Mouse (Mus musculus): ENCODE results near the gene Lrrc57. TPM values are rescaled to one million over a fixed set of nuclear protein-coding genes. Genes with fewer than 3 reads are reported as not detected.
A peak's percentile ranks its signal among the peaks of the same experiment; 100 is the strongest.

The Lrrc57 gene
- polyA plus RNA-seq, 1 experiment from 2014 or later = 36.1 TPM

- peaks cover 16% of the 10 kb centered on the region for H3K4me1 ChIP-seq (replicated peaks)
- H3K4me2 ChIP-seq = no peak overlapping the region
- no peak overlapping the region for H3K4me3 ChIP-seq
- H3K27me3 ChIP-seq = no peaks in the 10 kb centered on the region
- ATAC-seq (ENCODE audit: low FRiP score) = no peak
- no peaks in the 10 kb centered on the region for H3K9me3 ChIP-seq
- WGBS = 84% methylated on average over 2 of the region's 2 CpGs
- no peak overlapping the region for H3K27ac ChIP-seq
- H3K36me3 ChIP-seq = peaks cover 11% of the 10 kb centered on the region
- H3K9ac ChIP-seq = no peak overlapping the region
Observed at GRCm38 (mm10) chr2:120630655-120631054, 21.3 kb upstream of the Lrrc57 start.

- Histone ChIP-seq H3K27me3 (no peaks in the 10 kb centered on the region), H3K9ac (no peak overlapping the region), H3K4me3 (no peak overlapping the region), H3K4me2 (peak overlapping the region; percentile 67; the same call in 1 of the 2 replicates), H3K9me3 (no peaks in the 10 kb centered on the region), H3K27ac (no peak overlapping the region), H3K4me1 (replicated peaks) (peaks cover 16% of the 10 kb centered on the region), H3K36me3 (peaks cover 8% of the 10 kb centered on the region)
- ATAC-seq (ENCODE audit: low FRiP score) = no peak
- 80% methylated on average over 2 of the region's 2 CpGs for WGBS
Observed at GRCm38 (mm10) chr2:120630246-120630645, 20.9 kb upstream of the Lrrc57 start.

- peak within 1 kb of the TSS; percentile 72 for H3K9ac ChIP-seq
- WGBS = 1% methylated on average over 36 of the region's 36 CpGs
- peak within 1 kb of the TSS; percentile 54 for H3K4me3 ChIP-seq
- H3K4me1 ChIP-seq (replicated peaks) = peaks cover 16% of the 10 kb centered on the region
- H3K27me3 ChIP-seq = no peaks in the 10 kb centered on the region
- H3K27ac ChIP-seq = peak within 1 kb of the TSS; percentile 81
- no peaks in the 10 kb centered on the region for H3K9me3 ChIP-seq
- peak; percentile 100 for ATAC-seq (ENCODE audit: low FRiP score)
- peak within 1 kb of the TSS; percentile 67 for H3K4me2 ChIP-seq
- H3K36me3 ChIP-seq = no peaks in the 10 kb centered on the region; the same call in 1 of the 2 replicates
Observed at GRCm38 (mm10) chr2:120628886-120629735, 19.8 kb upstream of the Lrrc57 start, which contains the start of gene Stard9. Stard9 (plus strand) TSS chr2:120629121.

- Histone ChIP-seq H3K9ac (peak overlapping the region; percentile 2; the same call in 1 of the 2 replicates), H3K27me3 (no peaks in the 10 kb centered on the region), H3K27ac (peak overlapping the region; percentile 81), H3K9me3 (no peaks in the 10 kb centered on the region), H3K4me2 (peak overlapping the region; percentile 46), H3K4me1 (replicated peaks) (peaks cover 16% of the 10 kb centered on the region), H3K4me3 (peak overlapping the region; percentile 54), H3K36me3 (no peaks in the 10 kb centered on the region; the same call in 1 of the 2 replicates)
- WGBS = 32% methylated on average over 10 of the region's 10 CpGs
- ATAC-seq (ENCODE audit: low FRiP score) = peak; percentile 37; the same call in 1 of the 2 replicates
Observed at GRCm38 (mm10) chr2:120628076-120628865, 19.0 kb upstream of the Lrrc57 start.

GRCm38 (mm10) chr2:120622920-120623319 is 13.6 kb upstream of the Lrrc57 start:
- Histone ChIP-seq H3K27ac (no peak overlapping the region), H3K36me3 (peaks cover 20% of the 10 kb centered on the region), H3K9ac (no peak overlapping the region), H3K4me3 (no peak overlapping the region), H3K9me3 (no peaks in the 10 kb centered on the region), H3K4me2 (no peak overlapping the region), H3K4me1 (replicated peaks) (no peaks in the 10 kb centered on the region), H3K27me3 (no peaks in the 10 kb centered on the region)
- ATAC-seq (ENCODE audit: low FRiP score) = no peak

- no peak overlapping the region for H3K27ac ChIP-seq
- H3K4me2 ChIP-seq = no peak overlapping the region
- H3K4me1 ChIP-seq (replicated peaks) = no peaks in the 10 kb centered on the region
- no peak overlapping the region for H3K4me3 ChIP-seq
- peaks cover 45% of the 10 kb centered on the region for H3K36me3 ChIP-seq
- 100% methylated on average over 1 of the region's 1 CpGs for WGBS
- H3K9ac ChIP-seq = no peak overlapping the region
- no peaks in the 10 kb centered on the region for H3K27me3 ChIP-seq
- H3K9me3 ChIP-seq = no peaks in the 10 kb centered on the region
- ATAC-seq (ENCODE audit: low FRiP score) = no peak
Observed at GRCm38 (mm10) chr2:120619538-120619937, 10.2 kb upstream of the Lrrc57 start.

- Histone ChIP-seq H3K9ac (no peak overlapping the region), H3K4me2 (no peak overlapping the region), H3K4me1 (replicated peaks) (no peaks in the 10 kb centered on the region), H3K4me3 (no peak overlapping the region), H3K27ac (no peak overlapping the region), H3K9me3 (no peaks in the 10 kb centered on the region), H3K36me3 (peaks cover 61% of the 10 kb centered on the region), H3K27me3 (no peaks in the 10 kb centered on the region)
- no peak for ATAC-seq (ENCODE audit: low FRiP score)
- 88% methylated on average over 5 of the region's 5 CpGs for WGBS
Observed at GRCm38 (mm10) chr2:120616279-120617163, 7.2 kb upstream of the Lrrc57 start.

GRCm38 (mm10) chr2:120606021-120606690 is 3.2 kb downstream of the Lrrc57 start:
- H3K4me2 ChIP-seq = no peak overlapping the region
- no peak overlapping the region for H3K27ac ChIP-seq
- peaks cover 26% of the 10 kb centered on the region; the same call in 1 of the 2 replicates for H3K36me3 ChIP-seq
- no peak overlapping the region for H3K4me3 ChIP-seq
- no peak for ATAC-seq (ENCODE audit: low FRiP score)
- no peaks in the 10 kb centered on the region for H3K27me3 ChIP-seq
- H3K9me3 ChIP-seq = no peaks in the 10 kb centered on the region
- H3K4me1 ChIP-seq (replicated peaks) = peaks cover 25% of the 10 kb centered on the region
- 89% methylated on average over 6 of the region's 6 CpGs for WGBS
- no peak overlapping the region for H3K9ac ChIP-seq

- 95% methylated on average over 4 of the region's 4 CpGs for WGBS
- no peaks in the 10 kb centered on the region for H3K27me3 ChIP-seq
- no peak overlapping the region for H3K4me2 ChIP-seq
- peaks cover 66% of the 10 kb centered on the region for H3K36me3 ChIP-seq
- no peak for ATAC-seq (ENCODE audit: low FRiP score)
- no peaks in the 10 kb centered on the region for H3K4me1 ChIP-seq (replicated peaks)
- H3K9me3 ChIP-seq = no peaks in the 10 kb centered on the region
- no peak overlapping the region for H3K9ac ChIP-seq
- no peak overlapping the region for H3K4me3 ChIP-seq
- H3K27ac ChIP-seq = no peak overlapping the region
Observed at GRCm38 (mm10) chr2:120599506-120599905, 9.8 kb downstream of the Lrrc57 start.

GRCm38 (mm10) chr2:120597734-120598133 is 11.6 kb downstream of the Lrrc57 start:
- Histone ChIP-seq H3K4me3 (no peak overlapping the region), H3K27ac (no peak overlapping the region), H3K36me3 (peaks cover 69% of the 10 kb centered on the region), H3K9me3 (no peaks in the 10 kb centered on the region), H3K4me2 (no peak overlapping the region), H3K4me1 (replicated peaks) (no peaks in the 10 kb centered on the region), H3K27me3 (no peaks in the 10 kb centered on the region), H3K9ac (no peak overlapping the region)
- ATAC-seq (ENCODE audit: low FRiP score) = no peak
- 95% methylated on average over 2 of the region's 2 CpGs for WGBS

GRCm38 (mm10) chr2:120592227-120592626 is 17.1 kb downstream of the Lrrc57 start:
- Histone ChIP-seq H3K4me2 (no peak overlapping the region), H3K4me1 (replicated peaks) (no peaks in the 10 kb centered on the region), H3K9ac (no peak overlapping the region), H3K4me3 (no peak overlapping the region), H3K27ac (no peak overlapping the region), H3K27me3 (no peaks in the 10 kb centered on the region), H3K36me3 (peaks cover 59% of the 10 kb centered on the region), H3K9me3 (no peaks in the 10 kb centered on the region)
- no peak for ATAC-seq (ENCODE audit: low FRiP score)
- WGBS = 85% methylated on average over 1 of the region's 1 CpGs
